10 mouse cellular contexts compared by ENCODE assay signal in the genomic region with DNA sequence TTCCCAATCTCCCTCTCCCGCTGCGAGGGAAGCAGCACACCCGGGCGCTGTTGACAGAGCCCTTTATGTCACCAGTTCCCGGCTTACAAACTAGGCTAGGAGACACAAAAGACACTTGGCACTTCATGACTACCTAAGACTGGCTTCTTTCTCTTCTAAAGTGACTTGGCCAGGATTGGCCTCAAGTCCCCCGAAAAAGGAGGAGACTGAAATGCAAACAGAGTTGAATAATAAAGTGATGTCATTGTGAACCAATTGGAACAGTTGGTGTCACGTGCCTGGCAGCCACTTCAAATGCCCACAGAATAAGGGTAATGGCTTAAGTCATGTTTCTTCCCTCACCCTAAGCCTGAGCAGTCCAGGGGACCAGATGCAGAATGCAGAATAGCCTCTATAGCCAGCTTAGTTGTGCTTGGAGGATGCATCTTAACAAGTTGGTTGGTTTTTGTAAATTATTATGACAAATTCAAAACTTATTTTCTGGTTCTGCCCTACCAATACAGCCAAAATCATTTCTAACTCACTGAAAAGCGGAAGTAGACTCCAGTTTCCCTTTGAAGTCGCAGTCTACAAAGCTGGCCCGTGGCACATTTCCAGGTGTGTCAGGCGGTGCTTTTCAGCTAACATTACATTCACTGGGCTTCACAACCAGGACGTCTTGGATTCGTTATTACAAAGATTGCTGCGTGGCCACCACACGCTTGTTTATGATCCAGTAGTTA.
DNase-seq lines count a peak whose midpoint lies in the region; ATAC-seq lines count a peak whose summit lies in the region.
"Had no signal": no experiment of that assay in that cellular context is flagged by ENCODE, and none has a peak within 500 bp of the region (broad histone marks: within the 10 kb centered on the region; RNA-seq: fewer than 3 reads in every experiment).

No protein-coding gene starts in this region.

- H3K36me3 ChIP-seq in heart, embryonic 11.5 days (ENCODE audit: control insufficient read depth, insufficient read depth, low read length): no peaks in the 10 kb centered on the region
- H3K36me3 ChIP-seq in intestine, embryonic 16.5 days (ENCODE audit: control insufficient read depth, insufficient read depth, low read length): no peaks in the 10 kb centered on the region

- no peak overlapping the region for H3K9ac ChIP-seq in heart, embryonic 11.5 days (ENCODE audit: low read depth, low read length)
- no peak overlapping the region for H3K9ac ChIP-seq in intestine, embryonic 16.5 days (ENCODE audit: low read depth, low read length)

- no peaks in the 10 kb centered on the region for H3K9me3 ChIP-seq in heart, embryonic 11.5 days (replicated peaks; ENCODE audit: control insufficient read depth, low read length)
- H3K9me3 ChIP-seq in intestine, embryonic 16.5 days (ENCODE audit: control insufficient read depth, low read length): no peaks in the 10 kb centered on the region
- H3K9me3 ChIP-seq: megakaryocyte, embryonic 14.5 days had no signal

- WGBS in heart, embryonic 11.5 days (ENCODE audit: insufficient replicate concordance): 75% methylated on average over 15 of the region's 15 CpGs
- 62% methylated on average over 15 of the region's 15 CpGs for WGBS in intestine, embryonic 16.5 days

- no peak overlapping the region for H3K4me3 ChIP-seq in heart, embryonic 11.5 days (ENCODE audit: low read depth, low read length)
- H3K4me3 ChIP-seq in intestine, embryonic 16.5 days (ENCODE audit: low read length): no peak overlapping the region
- H3K4me3 ChIP-seq: megakaryocyte, embryonic 14.5 days had no signal

- peaks cover 18% of the 10 kb centered on the region for H3K4me1 ChIP-seq in heart, embryonic 11.5 days (ENCODE audit: control insufficient read depth, insufficient read depth, low read length)
- H3K4me1 ChIP-seq in intestine, embryonic 16.5 days (ENCODE audit: control insufficient read depth, insufficient read depth, low read length): peaks cover 6% of the 10 kb centered on the region; the same call in 1 of the 2 replicates

- no peak overlapping the region for H3K4me2 ChIP-seq in heart, embryonic 11.5 days
- H3K4me2 ChIP-seq in intestine, embryonic 16.5 days (ENCODE audit: low read depth, low read length): no peak overlapping the region

- no peak overlapping the region for H3K27ac ChIP-seq in heart, embryonic 11.5 days (ENCODE audit: low read depth, low read length)
- H3K27ac ChIP-seq in intestine, embryonic 16.5 days (ENCODE audit: low read length): no peak overlapping the region

- ATAC-seq in heart, embryonic 11.5 days (replicated peaks; ENCODE audit: insufficient number of reproducible peaks, low FRiP score, low TSS enrichment): no peak
- ATAC-seq in neutrophil, adult 5-6 weeks (ENCODE audit: extremely low read depth, insufficient number of reproducible peaks, low FRiP score, poor library complexity, severe bottlenecking): peak; percentile 54; the same call in 1 of the 2 replicates
- no peak for ATAC-seq in intestine, embryonic 16.5 days
- ATAC-seq: Patski had no signal

- no peaks in the 10 kb centered on the region for H3K27me3 ChIP-seq in heart, embryonic 11.5 days (ENCODE audit: control insufficient read depth, insufficient read depth, low read length)
- H3K27me3 ChIP-seq in intestine, embryonic 16.5 days (replicated peaks; ENCODE audit: control insufficient read depth, insufficient read depth, low read length): no peaks in the 10 kb centered on the region
- H3K27me3 ChIP-seq: megakaryocyte, embryonic 14.5 days; Patski had no signal

- DNase-seq in heart, adult 11 months: peak; percentile 92
- peak; percentile 69 for DNase-seq in urinary bladder, postnatal 14 days (ENCODE audit: low spot score)
- DNase-seq in urinary bladder, adult 2 months (ENCODE audit: low spot score): no peak
- peak; percentile 68 for DNase-seq in gastrocnemius, postnatal 10 days
- DNase-seq in layer of hippocampus, postnatal 10 days (ENCODE audit: low spot score in 2 of 2): peak; percentile 51 to 65
